Mouse (Mus musculus): ENCODE measurements around the gene Urb1. TPM values are rescaled to one million over a fixed set of nuclear protein-coding genes. Genes with fewer than 3 reads are reported as not detected.

The Urb1 gene
- total RNA-seq, 1 experiment: 51.3 TPM

DNA sequence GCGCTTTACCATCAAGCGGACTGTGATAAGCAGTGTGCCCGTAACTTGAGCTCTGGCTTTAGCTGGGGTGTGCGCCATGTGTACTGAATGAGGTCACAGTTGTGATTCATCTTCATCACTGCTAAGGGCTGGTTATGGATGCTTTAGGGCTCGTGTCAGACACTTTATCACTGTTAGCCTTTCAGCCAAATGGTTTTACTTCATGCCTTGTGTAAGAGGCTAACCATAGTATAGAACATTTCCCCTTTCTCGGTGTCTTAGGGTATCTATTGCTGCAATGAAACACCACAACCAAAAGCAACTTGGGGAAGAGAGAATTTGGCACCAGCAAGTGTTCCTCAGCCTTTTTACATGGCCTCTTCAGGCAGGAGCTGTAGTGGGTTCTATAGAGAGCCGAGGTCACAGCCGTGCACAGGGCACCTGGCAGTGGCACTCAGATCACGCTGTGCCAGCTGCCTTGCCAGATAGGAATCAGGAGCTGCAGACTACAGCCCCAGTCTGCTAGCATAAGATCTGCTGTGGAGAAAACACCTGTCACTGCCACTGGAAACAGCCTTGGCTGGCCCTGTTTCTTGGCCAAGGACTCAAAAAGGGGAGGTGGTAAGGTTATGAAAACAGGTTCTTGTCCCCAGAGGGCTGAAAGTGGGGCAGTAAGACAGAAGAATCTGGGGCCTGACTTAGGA, 44.9 kb downstream of the Urb1 start:
- H3K4me3 ChIP-seq (ENCODE audit: insufficient read depth in 1 of 2, low read depth in 1 of 2, low read length in 2 of 2, poor library complexity in 1 of 2, severe bottlenecking in 1 of 2): no peak overlapping the region
- no peak overlapping the region for H3K9ac ChIP-seq (ENCODE audit: insufficient read depth, low read depth, low read length, poor library complexity, severe bottlenecking)
- H3K9me3 ChIP-seq (ENCODE audit: control insufficient read depth, insufficient read depth, low read depth, low read length): no peaks in the 10 kb centered on the region
- no peaks in the 10 kb centered on the region for H3K4me1 ChIP-seq (ENCODE audit: control insufficient read depth in 2 of 2, insufficient read depth in 2 of 2, low read length in 2 of 2, poor library complexity in 1 of 2)
- DNase-seq (ENCODE audit: low read depth, low spot score): no peak
- in situ Hi-C loops (cut with MboI; ENCODE audit: low sequenced_read_pairs in 2 of 2, unreplicated experiment in 2 of 2): no loop called here
- no peak overlapping the region for H3K27ac ChIP-seq (ENCODE audit: insufficient read depth, low read depth, low read length, poor library complexity, severe bottlenecking)
- H3K36me3 ChIP-seq (ENCODE audit: control insufficient read depth, insufficient read depth, low read length, poor library complexity, severe bottlenecking): peaks cover 61% of the 10 kb centered on the region
- no peak for TF ChIP-seq CHD2 (IDR thresholded peaks at IDR 0.05; ENCODE audit: low read depth, low read length)
- TF ChIP-seq MAFK (IDR thresholded peaks at IDR 0.05; ENCODE audit: insufficient read depth, low read depth, low read length): no peak
- TF ChIP-seq HCFC1 (IDR thresholded peaks at IDR 0.05; ENCODE audit: borderline replicate concordance, insufficient read depth, low read length): no peak
- TF ChIP-seq ZC3H11A (IDR thresholded peaks at IDR 0.05; ENCODE audit: borderline replicate concordance, low read depth, low read length): no peak
- no peak for TF ChIP-seq ZNF384 (IDR thresholded peaks at IDR 0.05; ENCODE audit: low read depth, low read length)

DNA sequence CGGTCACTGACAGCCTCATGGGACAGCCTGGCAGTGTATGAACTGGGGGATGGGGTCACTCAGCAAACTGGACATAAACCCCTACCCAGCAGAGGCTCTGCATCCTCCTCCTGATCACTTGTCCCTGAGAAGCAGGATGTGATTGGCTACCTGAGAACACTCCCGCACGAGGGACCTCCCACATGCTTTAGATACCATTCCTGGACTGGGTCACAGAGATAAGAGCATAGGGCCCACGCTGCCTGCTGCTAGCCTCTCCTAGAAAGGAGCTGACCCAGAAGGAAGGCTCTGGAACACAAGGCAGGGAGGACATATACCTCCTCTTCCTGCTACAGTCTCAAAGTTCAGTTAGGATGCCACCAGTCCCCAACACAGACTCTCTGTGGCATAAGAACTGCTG, 49.7 kb downstream of the Urb1 start:
- H3K9me3 ChIP-seq (ENCODE audit: control insufficient read depth, insufficient read depth, low read depth, low read length): no peaks in the 10 kb centered on the region
- no peaks in the 10 kb centered on the region for H3K4me1 ChIP-seq (ENCODE audit: control insufficient read depth in 2 of 2, insufficient read depth in 2 of 2, low read length in 2 of 2, poor library complexity in 1 of 2)
- TF ChIP-seq ZNF384 (IDR thresholded peaks at IDR 0.05; ENCODE audit: low read depth, low read length) (no peak), CHD2 (IDR thresholded peaks at IDR 0.05; ENCODE audit: low read depth, low read length) (no peak), MAFK (IDR thresholded peaks at IDR 0.05; ENCODE audit: insufficient read depth, low read depth, low read length) (no peak), HCFC1 (IDR thresholded peaks at IDR 0.05; ENCODE audit: borderline replicate concordance, insufficient read depth, low read length) (no peak), ZC3H11A (IDR thresholded peaks at IDR 0.05; ENCODE audit: borderline replicate concordance, low read depth, low read length) (no peak)
- no peak overlapping the region for H3K9ac ChIP-seq (ENCODE audit: insufficient read depth, low read depth, low read length, poor library complexity, severe bottlenecking)
- no peak for DNase-seq (ENCODE audit: low read depth, low spot score)
- H3K27ac ChIP-seq (ENCODE audit: insufficient read depth, low read depth, low read length, poor library complexity, severe bottlenecking): no peak overlapping the region; the same call in 1 of the 2 replicates
- H3K36me3 ChIP-seq (ENCODE audit: control insufficient read depth, insufficient read depth, low read length, poor library complexity, severe bottlenecking): peaks cover 45% of the 10 kb centered on the region
- in situ Hi-C loops (cut with MboI; ENCODE audit: low sequenced_read_pairs in 2 of 2, unreplicated experiment in 2 of 2): no loop called here
- H3K4me3 ChIP-seq (ENCODE audit: insufficient read depth in 1 of 2, low read depth in 1 of 2, low read length in 2 of 2, poor library complexity in 1 of 2, severe bottlenecking in 1 of 2): no peak overlapping the region

DNA sequence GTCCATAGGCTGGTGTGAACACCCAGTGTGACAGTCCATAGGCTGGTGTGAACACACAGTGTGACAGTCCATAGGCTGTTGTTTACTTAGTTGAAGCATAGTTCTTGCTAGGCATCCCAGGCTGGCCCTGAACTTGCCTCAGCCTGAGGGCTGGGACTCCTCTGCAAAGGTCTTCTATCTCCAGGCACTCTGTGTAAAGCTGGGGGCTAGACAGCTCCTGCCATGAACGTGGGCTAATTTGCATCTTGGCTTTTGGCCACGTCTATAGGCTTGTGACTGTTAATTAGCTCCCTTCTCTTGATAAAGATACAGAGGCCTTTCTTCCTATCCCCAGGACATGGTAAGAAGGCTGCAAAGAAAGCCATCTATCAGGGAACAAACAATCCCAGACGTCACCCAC, 50.9 kb downstream of the Urb1 start:
- TF ChIP-seq CHD2 (IDR thresholded peaks at IDR 0.05; ENCODE audit: low read depth, low read length) (no peak), HCFC1 (IDR thresholded peaks at IDR 0.05; ENCODE audit: borderline replicate concordance, insufficient read depth, low read length) (no peak), ZNF384 (IDR thresholded peaks at IDR 0.05; ENCODE audit: low read depth, low read length) (no peak), ZC3H11A (IDR thresholded peaks at IDR 0.05; ENCODE audit: borderline replicate concordance, low read depth, low read length) (no peak), MAFK (IDR thresholded peaks at IDR 0.05; ENCODE audit: insufficient read depth, low read depth, low read length) (no peak)
- no peaks in the 10 kb centered on the region for H3K4me1 ChIP-seq (ENCODE audit: control insufficient read depth in 2 of 2, insufficient read depth in 2 of 2, low read length in 2 of 2, poor library complexity in 1 of 2)
- DNase-seq (ENCODE audit: low read depth, low spot score): no peak
- H3K27ac ChIP-seq (ENCODE audit: insufficient read depth, low read depth, low read length, poor library complexity, severe bottlenecking): no peak overlapping the region
- H3K9ac ChIP-seq (ENCODE audit: insufficient read depth, low read depth, low read length, poor library complexity, severe bottlenecking): no peak overlapping the region
- H3K4me3 ChIP-seq (ENCODE audit: insufficient read depth in 1 of 2, low read depth in 1 of 2, low read length in 2 of 2, poor library complexity in 1 of 2, severe bottlenecking in 1 of 2): no peak overlapping the region
- H3K36me3 ChIP-seq (ENCODE audit: control insufficient read depth, insufficient read depth, low read length, poor library complexity, severe bottlenecking): peaks cover 50% of the 10 kb centered on the region
- no peaks in the 10 kb centered on the region for H3K9me3 ChIP-seq (ENCODE audit: control insufficient read depth, insufficient read depth, low read depth, low read length)
- in situ Hi-C loops (cut with MboI; ENCODE audit: low sequenced_read_pairs in 2 of 2, unreplicated experiment in 2 of 2): no loop called here

DNA sequence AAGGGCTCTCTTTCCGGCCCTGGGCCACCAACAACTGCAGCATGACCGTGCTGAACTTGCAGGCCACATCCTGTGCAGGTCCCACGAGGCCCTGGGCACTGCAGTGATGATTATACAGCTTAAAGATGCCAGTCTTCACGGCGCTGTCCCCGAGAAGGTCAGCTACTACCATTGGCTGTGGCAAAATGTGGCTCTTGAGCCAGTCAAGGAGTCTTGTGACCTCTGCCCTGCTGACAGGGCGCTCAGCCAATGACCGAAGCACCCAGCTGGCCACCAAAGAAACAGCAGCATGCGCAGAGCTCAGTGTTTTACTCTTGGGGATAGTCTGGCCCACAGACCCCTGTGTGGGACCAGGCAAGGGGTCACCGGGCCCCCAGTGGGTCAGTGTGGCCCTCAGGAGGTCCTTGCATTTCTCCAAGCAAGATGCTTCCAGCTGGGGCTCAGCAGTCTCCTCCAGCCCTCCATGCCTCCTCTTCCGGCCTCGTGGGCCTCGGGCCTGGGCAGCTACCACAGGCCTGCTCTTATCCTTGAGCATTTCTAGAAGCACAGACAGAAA, 56.7 kb downstream of the Urb1 start:
- Histone ChIP-seq H3K4me1 (ENCODE audit: control insufficient read depth in 2 of 2, insufficient read depth in 2 of 2, low read length in 2 of 2, poor library complexity in 1 of 2) (no peaks in the 10 kb centered on the region), H3K27ac (ENCODE audit: insufficient read depth, low read depth, low read length, poor library complexity, severe bottlenecking) (no peak overlapping the region), H3K4me3 (ENCODE audit: insufficient read depth in 1 of 2, low read depth in 1 of 2, low read length in 2 of 2, poor library complexity in 1 of 2, severe bottlenecking in 1 of 2) (no peak overlapping the region), H3K9me3 (ENCODE audit: control insufficient read depth, insufficient read depth, low read depth, low read length) (no peaks in the 10 kb centered on the region), H3K36me3 (ENCODE audit: control insufficient read depth, insufficient read depth, low read length, poor library complexity, severe bottlenecking) (peaks cover 40% of the 10 kb centered on the region), H3K9ac (ENCODE audit: insufficient read depth, low read depth, low read length, poor library complexity, severe bottlenecking) (no peak overlapping the region)
- in situ Hi-C loops (cut with MboI; ENCODE audit: low sequenced_read_pairs in 2 of 2, unreplicated experiment in 2 of 2): no loop called here
- TF ChIP-seq ZC3H11A (IDR thresholded peaks at IDR 0.05; ENCODE audit: borderline replicate concordance, low read depth, low read length): no peak
- no peak for TF ChIP-seq CHD2 (IDR thresholded peaks at IDR 0.05; ENCODE audit: low read depth, low read length)
- TF ChIP-seq MAFK (IDR thresholded peaks at IDR 0.05; ENCODE audit: insufficient read depth, low read depth, low read length): no peak
- no peak for DNase-seq (ENCODE audit: low read depth, low spot score)

Measured in ES-E14 (cell line).